ENCODE assay signal across 19 mouse cellular contexts in genomic region chr10:3946871-3947270, GRCm38 (mm10). TPM values are rescaled to one million over a fixed set of nuclear protein-coding genes. Genes with fewer than 3 reads are reported as not detected.
DNase-seq lines count a peak whose midpoint lies in the region; TF ChIP-seq lines count a peak whose summit lies in the region.
"Had no signal": no experiment of that assay in that cellular context is flagged by ENCODE, and none has a peak within 500 bp of the region (broad histone marks: within the 10 kb centered on the region; RNA-seq: fewer than 3 reads in every experiment).

No protein-coding gene starts in this region.

- no peaks in the 10 kb centered on the region for H3K27me3 ChIP-seq in E14TG2a.4 (ENCODE audit: insufficient read depth, low read length)
- H3K27me3 ChIP-seq: embryonic facial prominence, embryonic 12.5 days; forebrain, embryonic 13.5 days; forebrain, embryonic 15.5 days had no signal

- H3K36me3 ChIP-seq in E14TG2a.4 (ENCODE audit: insufficient read depth, low read length) = peaks cover 53% of the 10 kb centered on the region
- H3K36me3 ChIP-seq: forebrain, embryonic 15.5 days; G1E had no signal

- peaks cover 48% of the 10 kb centered on the region for H3K4me1 ChIP-seq in E14TG2a.4 (replicated peaks; ENCODE audit: low read depth, low read length)
- H3K4me1 ChIP-seq: forebrain, embryonic 13.5 days; forebrain, embryonic 15.5 days had no signal

- TF ChIP-seq CTCF in E14TG2a.4 (conservative IDR thresholded peaks at IDR 0.05; ENCODE audit: low read length) = no peak

- H3K9me3 ChIP-seq in E14TG2a.4 (ENCODE audit: low read length) = no peaks in the 10 kb centered on the region
- H3K9me3 ChIP-seq: embryonic facial prominence, embryonic 10.5 days; embryonic facial prominence, embryonic 12.5 days; forebrain, embryonic 13.5 days; forebrain, embryonic 15.5 days; G1E had no signal

- peak; percentile 53 for DNase-seq in heart, adult 11 months
- no peak for DNase-seq in heart, adult 8-10 months (ENCODE audit: low spot score)
- DNase-seq in ZHBTc4 (ENCODE audit: low read depth, low spot score) = peak; percentile 51
- DNase-seq in ovary, postnatal 10 days (ENCODE audit: low spot score) = no peak
- DNase-seq: adrenal gland, adult 8-10 months; adrenal gland, postnatal 14 days; adrenal gland, postnatal 36 days; cerebellum, adult 11-12 months; cerebellum, adult 2 months; cerebellum, adult 9-10 months; cerebellum, postnatal 10 days; cerebellum, postnatal 25 days; forebrain, postnatal 0 days had no signal

- H3K4me3 ChIP-seq in E14TG2a.4 (replicated peaks; ENCODE audit: low read length) = 0 out of 2 replicates have a peak overlapping the region, but pooled peaks have one; percentile 26
- H3K4me3 ChIP-seq: embryonic facial prominence, embryonic 10.5 days; embryonic facial prominence, embryonic 12.5 days; forebrain, embryonic 13.5 days; forebrain, embryonic 15.5 days had no signal

RNA-seq across cellular contexts. Expression of gene Mthfd1l, which starts 26.0 kb away (rescaled TPM):
- total RNA-seq in heart, adult 8-10 months (2022) = 1 to 10 TPM in 2 of 4 experiments, under 1 TPM in 2; 0.72 to 1.9 (median 1.2) TPM

Comparison
In these comparisons a context has a peak if more than half of its experiments do, and no peak if none do; other contexts are left out.
1. DNase-seq: peak in heart, adult 11 months (single experiment) and ZHBTc4 (single experiment); none in heart, adult 8-10 months (single experiment) and ovary, postnatal 10 days (single experiment).